Mouse (Mus musculus) lung, adult 2 months (tissue): Measurements from ENCODE around the gene Zdhhc14.

Experiments
- CTCF ChIP-seq: fragments of 200-500 bp; IDR thresholded peaks from 2 replicates; pipeline ENCODE4 v1.5.1; 2011; ENCODE audit warnings: mild to moderate bottlenecking, low read length, control low read depth; ENCODE audit not compliant: insufficient read depth
- POLR2A ChIP-seq: fragments of 200-500 bp; IDR thresholded peaks from 2 replicates; pipeline ENCODE4 v1.6.1; 2011; ENCODE audit warnings: low read depth, mild to moderate bottlenecking, control low read depth, low read length, borderline replicate concordance; ENCODE audit errors: extremely low read depth

GRCm38 (mm10) chr17:5606151-5606591 lies 113.8 kb downstream of the Zdhhc14 start:
- no peak for TF ChIP-seq POLR2A
- no peak for TF ChIP-seq CTCF
